Mouse (Mus musculus) G1E (cell line): ENCODE data around the gene Tssk2.

Source experiments
- CTCF ChIP-seq: IDR thresholded peaks from 2 replicates; pipeline ENCODE4 v1.5.1; 2012; ENCODE audit warnings: low read depth, low read length, inconsistent platforms, mixed read lengths
- GATA1 ChIP-seq: IDR thresholded peaks from 2 replicates; pipeline ENCODE4 v1.6.1; 2012; ENCODE audit warnings: borderline replicate concordance, low read length, inconsistent platforms, mixed read lengths
- GATA2 ChIP-seq: IDR thresholded peaks from 2 replicates; pipeline ENCODE4 v1.6.1; 2012; ENCODE audit warnings: low read depth, low read length, inconsistent platforms, borderline replicate concordance
- POLR2AphosphoS5 ChIP-seq: IDR thresholded peaks from 2 replicates; pipeline ENCODE4 v1.6.1; 2012; ENCODE audit warnings: low read depth, low read length, inconsistent platforms; ENCODE audit not compliant: insufficient replicate concordance
- TAL1 ChIP-seq: conservative IDR thresholded peaks from 2 replicates; pipeline ENCODE4 v1.6.1; 2012; ENCODE audit warnings: low read depth, low read length, inconsistent platforms, mixed read lengths

DNA sequence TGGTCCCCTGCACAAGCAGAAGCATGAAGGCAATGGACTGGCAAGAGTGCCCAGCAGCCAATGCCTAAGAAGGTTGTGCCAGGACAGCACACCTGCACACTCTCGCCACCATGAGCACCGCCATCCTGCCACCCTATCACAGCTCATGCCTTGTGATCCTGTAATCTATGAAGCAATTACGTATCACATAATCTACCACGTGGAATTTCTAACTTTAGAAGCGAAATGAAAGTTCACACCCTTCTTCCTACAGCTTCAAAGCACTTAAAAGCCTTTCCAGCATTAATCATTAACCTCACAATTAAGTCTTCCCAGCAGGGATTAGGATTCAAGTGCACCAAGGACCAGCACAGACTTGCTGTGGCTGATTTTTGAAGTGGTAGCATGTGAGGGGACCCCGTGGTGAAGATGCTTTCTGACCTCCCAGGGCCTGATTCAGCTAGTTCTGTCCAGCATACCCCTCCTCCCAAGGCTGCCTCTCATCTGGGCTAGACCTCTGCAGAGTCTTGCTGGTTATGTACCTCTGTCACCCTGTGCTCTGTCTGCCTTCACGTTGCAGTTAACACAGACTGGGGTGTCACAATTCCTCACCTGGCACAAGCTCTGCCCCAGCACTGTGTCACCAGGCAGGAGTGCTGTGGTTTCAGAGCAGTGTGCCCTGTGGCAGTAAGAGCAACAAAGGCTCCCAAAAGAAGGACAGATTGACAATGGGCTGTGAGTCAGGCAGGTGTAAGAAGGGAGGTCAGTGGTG lies 46.8 kb downstream of the Tssk2 start:
- TF ChIP-seq CTCF (no peak), GATA1 (no peak), POLR2AphosphoS5 (no peak), TAL1 (no peak), GATA2 (no peak)
